Mouse (Mus musculus): ENCODE results near the gene Rad18.

Rad18 gene

GRCm38 (mm10) chr6:112603866-112604265 lies 92.6 kb downstream of the Rad18 start:
- no peaks in the 10 kb centered on the region for H3K36me3 ChIP-seq (ENCODE audit: control insufficient read depth, insufficient read depth, low read length, poor library complexity, severe bottlenecking)
- H3K27me3 ChIP-seq (ENCODE audit: control insufficient read depth, insufficient read depth, low read length, poor library complexity, severe bottlenecking) = no peaks in the 10 kb centered on the region
- no peak for DNase-seq (ENCODE audit: low read depth, low spot score)

GRCm38 (mm10) chr6:112594971-112595370 lies 101.5 kb downstream of the Rad18 start:
- no peaks in the 10 kb centered on the region for H3K36me3 ChIP-seq (ENCODE audit: control insufficient read depth, insufficient read depth, low read length, poor library complexity, severe bottlenecking)
- no peak for DNase-seq (ENCODE audit: low read depth, low spot score)
- H3K27me3 ChIP-seq (ENCODE audit: control insufficient read depth, insufficient read depth, low read length, poor library complexity, severe bottlenecking) = no peaks in the 10 kb centered on the region

- Histone ChIP-seq H3K27me3 (ENCODE audit: control insufficient read depth, insufficient read depth, low read length, poor library complexity, severe bottlenecking) (no peaks in the 10 kb centered on the region), H3K36me3 (ENCODE audit: control insufficient read depth, insufficient read depth, low read length, poor library complexity, severe bottlenecking) (no peaks in the 10 kb centered on the region)
- DNase-seq (ENCODE audit: low read depth, low spot score) = no peak
Observed at GRCm38 (mm10) chr6:112587912-112588311, 108.6 kb downstream of the Rad18 start.

- Histone ChIP-seq H3K27me3 (ENCODE audit: control insufficient read depth, insufficient read depth, low read length, poor library complexity, severe bottlenecking) (no peaks in the 10 kb centered on the region), H3K36me3 (ENCODE audit: control insufficient read depth, insufficient read depth, low read length, poor library complexity, severe bottlenecking) (no peaks in the 10 kb centered on the region)
- DNase-seq (ENCODE audit: low read depth, low spot score) = no peak
Observed at GRCm38 (mm10) chr6:112586999-112587398, 109.5 kb downstream of the Rad18 start.

GRCm38 (mm10) chr6:112584961-112585360 lies 111.5 kb downstream of the Rad18 start:
- Histone ChIP-seq H3K27me3 (ENCODE audit: control insufficient read depth, insufficient read depth, low read length, poor library complexity, severe bottlenecking) (no peaks in the 10 kb centered on the region), H3K36me3 (ENCODE audit: control insufficient read depth, insufficient read depth, low read length, poor library complexity, severe bottlenecking) (no peaks in the 10 kb centered on the region)
- DNase-seq (ENCODE audit: low read depth, low spot score) = no peak

- H3K36me3 ChIP-seq (ENCODE audit: control insufficient read depth, insufficient read depth, low read length, poor library complexity, severe bottlenecking) = no peaks in the 10 kb centered on the region
- no peaks in the 10 kb centered on the region for H3K27me3 ChIP-seq (ENCODE audit: control insufficient read depth, insufficient read depth, low read length, poor library complexity, severe bottlenecking)
- DNase-seq (ENCODE audit: low read depth, low spot score) = no peak
Observed at GRCm38 (mm10) chr6:112582022-112582421, 114.5 kb downstream of the Rad18 start.

GRCm38 (mm10) chr6:112577198-112577597 lies 119.3 kb downstream of the Rad18 start:
- Histone ChIP-seq H3K27me3 (ENCODE audit: control insufficient read depth, insufficient read depth, low read length, poor library complexity, severe bottlenecking) (no peaks in the 10 kb centered on the region), H3K36me3 (ENCODE audit: control insufficient read depth, insufficient read depth, low read length, poor library complexity, severe bottlenecking) (no peaks in the 10 kb centered on the region)
- DNase-seq (ENCODE audit: low read depth, low spot score) = no peak

GRCm38 (mm10) chr6:112574558-112574957 lies 121.9 kb downstream of the Rad18 start:
- no peak for DNase-seq (ENCODE audit: low read depth, low spot score)

GRCm38 (mm10) chr6:112570413-112570812 lies 126.1 kb downstream of the Rad18 start:
- H3K27me3 ChIP-seq (ENCODE audit: control insufficient read depth, insufficient read depth, low read length, poor library complexity, severe bottlenecking) = no peaks in the 10 kb centered on the region
- no peak for DNase-seq (ENCODE audit: low read depth, low spot score)
- H3K36me3 ChIP-seq (ENCODE audit: control insufficient read depth, insufficient read depth, low read length, poor library complexity, severe bottlenecking) = no peaks in the 10 kb centered on the region

More at GRCm38 (mm10) chr6:112574558-112574957, 121.9 kb downstream of the Rad18 start:
- H3K27me3 ChIP-seq (ENCODE audit: control insufficient read depth, insufficient read depth, low read length, poor library complexity, severe bottlenecking) = no peaks in the 10 kb centered on the region
- no peaks in the 10 kb centered on the region for H3K36me3 ChIP-seq (ENCODE audit: control insufficient read depth, insufficient read depth, low read length, poor library complexity, severe bottlenecking)

Data from splenic B cell, adult 2 months (primary cell).